Mouse (Mus musculus) small intestine, adult 2 months (tissue): Measurements from ENCODE around the gene Alg3.

ENCODE experiments used
- CTCF ChIP-seq: fragments of 200-500 bp; IDR thresholded peaks from 2 replicates; pipeline ENCODE4 v1.5.1; 2012; ENCODE audit warnings: low read depth, mild to moderate bottlenecking, control low read depth, inconsistent platforms, low read length, moderate library complexity, mixed read lengths; ENCODE audit not compliant: insufficient replicate concordance, insufficient read length; ENCODE audit errors: extremely low read depth
- POLR2A ChIP-seq: fragments of 200-500 bp; IDR thresholded peaks from 2 replicates; pipeline ENCODE4 v1.6.1; 2012; ENCODE audit warnings: low read depth, mild to moderate bottlenecking, control low read depth, inconsistent platforms, low read length, moderate library complexity

DNA sequence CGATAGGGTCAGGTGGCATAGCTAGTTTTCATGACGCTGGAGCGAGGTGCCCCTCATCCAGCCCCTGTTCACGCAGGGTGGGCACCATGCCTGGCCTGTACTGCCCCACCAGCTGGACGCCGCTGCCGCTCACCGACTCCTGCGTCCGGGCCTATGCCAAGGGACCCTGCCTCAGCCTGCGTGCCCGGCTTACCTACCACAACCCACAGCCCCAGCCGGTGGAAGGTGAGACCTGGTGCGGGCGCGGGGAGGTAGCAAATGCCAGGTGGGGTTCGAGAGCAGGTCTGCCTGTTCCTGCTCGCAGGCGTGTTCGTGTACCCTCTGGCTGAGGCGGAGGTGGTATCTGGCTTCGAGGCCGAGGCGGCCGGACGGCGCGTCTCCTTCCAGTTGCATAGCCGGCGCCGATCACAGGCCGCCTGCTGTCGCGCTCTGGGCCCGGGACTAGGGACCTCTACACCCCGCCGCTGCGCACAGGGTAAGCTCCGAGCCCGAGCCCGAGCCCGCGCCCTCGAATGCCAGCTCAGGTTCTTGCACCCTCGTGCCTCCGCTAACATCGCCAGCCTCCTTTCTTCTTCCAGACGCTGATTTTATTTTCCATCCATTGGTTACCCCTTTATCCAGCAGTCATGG lies 20.3 kb downstream of the Alg3 start:
- no peak for TF ChIP-seq CTCF
- no peak for TF ChIP-seq POLR2A
